Mouse (Mus musculus): ENCODE measurements around the gene Prrt2.

Gene Prrt2

GRCm38 (mm10) chr7:127019306-127019960 is 1.6 kb downstream of the Prrt2 start:
- DNase-seq: no peak

DNA sequence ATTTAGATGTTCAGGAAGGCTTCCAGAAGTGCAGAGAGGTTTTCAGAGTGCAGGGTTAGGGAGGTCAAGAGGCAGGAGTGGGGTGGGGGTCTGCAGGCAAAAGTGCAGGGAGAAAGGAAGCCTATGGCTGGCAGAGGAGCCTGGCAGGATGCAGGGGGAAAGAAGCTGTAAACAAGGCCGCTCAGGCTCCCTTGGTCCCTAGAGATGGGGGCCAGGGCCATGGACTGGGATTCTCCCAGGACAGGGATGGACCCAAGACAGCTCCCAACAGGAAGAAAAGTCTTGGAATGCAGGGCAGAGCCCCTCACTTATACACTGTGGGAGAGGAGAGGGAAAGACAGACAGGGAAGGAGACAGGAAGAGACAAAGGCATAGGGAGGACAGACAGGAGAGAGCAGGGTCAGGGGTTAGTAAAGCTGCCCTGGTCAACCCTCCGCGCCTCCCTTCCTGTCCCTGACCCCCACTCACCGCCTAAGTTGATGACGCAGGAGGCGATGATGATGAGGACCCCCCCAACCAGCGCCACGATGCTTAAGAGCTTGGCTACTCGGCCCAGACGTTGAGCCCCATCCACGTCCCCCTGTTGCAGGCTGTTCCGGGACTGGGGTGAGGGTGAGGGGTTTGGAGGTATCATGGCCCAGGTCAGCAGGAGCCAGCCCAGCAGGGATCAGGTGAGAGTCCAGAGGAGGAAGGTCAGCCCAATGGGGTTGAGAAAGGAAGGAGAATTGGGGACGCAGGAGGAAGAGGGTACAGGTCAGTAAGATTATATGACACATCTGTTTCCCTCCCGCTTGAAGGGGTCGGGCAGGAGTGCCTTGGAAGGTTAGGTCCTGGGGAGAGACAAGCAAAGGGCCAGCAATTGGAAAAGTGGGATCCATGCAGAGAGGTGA is 2.4 kb downstream of the Prrt2 start:
- no peak for DNase-seq

GRCm38 (mm10) chr7:127017950-127018345 is 3.1 kb downstream of the Prrt2 start:
- no peak for DNase-seq

DNA sequence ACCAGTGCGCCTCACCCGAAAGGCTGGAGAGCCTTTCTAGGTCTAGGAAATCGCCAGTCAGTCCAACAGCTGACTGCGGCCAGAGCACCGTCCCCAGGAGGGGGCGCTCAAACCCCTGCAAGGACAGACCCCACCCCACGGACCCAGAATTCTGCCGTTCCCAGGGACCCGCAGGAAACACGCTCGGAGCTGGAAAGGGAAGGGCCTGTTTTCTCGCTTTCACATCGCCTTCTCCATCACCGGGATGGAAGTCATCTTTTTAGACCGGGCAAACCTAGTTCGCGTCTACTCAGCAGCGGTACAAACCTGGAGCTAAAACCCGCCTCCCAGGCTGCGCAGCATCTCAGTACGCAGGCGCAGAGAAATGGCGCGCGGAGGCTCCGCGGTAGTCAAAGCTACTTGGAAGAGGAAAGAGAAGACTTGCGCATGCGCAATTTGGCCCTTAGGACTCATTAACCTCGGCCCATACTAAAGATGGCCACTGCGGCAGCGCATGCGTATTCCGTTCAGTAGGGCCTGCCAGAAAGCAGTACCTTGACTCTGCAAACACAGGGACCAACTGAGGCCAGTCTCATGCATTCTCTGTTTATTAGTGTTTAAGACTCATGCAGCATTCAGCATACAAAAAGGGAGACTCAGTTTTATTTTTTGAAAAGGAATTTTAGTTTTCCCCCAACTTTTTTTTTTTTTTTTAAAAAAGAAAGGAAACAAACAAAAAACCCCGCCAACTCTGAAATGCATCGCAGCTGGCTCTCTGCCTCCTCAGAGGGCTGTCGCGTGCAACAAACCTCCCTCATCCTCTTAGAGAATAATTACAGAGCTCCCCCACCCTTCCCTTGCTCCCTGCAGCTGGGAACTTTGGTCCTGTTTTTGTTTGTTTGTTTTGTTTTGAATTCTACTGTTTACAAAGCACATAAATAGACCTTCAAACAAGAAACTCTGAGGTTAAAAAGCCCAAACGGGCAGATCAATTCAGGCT is 3.8 kb downstream of the Prrt2 start, which contains the start of gene Pagr1a:
Gene Pagr1a, minus strand, starts transcription at position 382 of the 979 bp plus-strand sequence.
- peak; percentile 95 for DNase-seq

GRCm38 (mm10) chr7:127016486-127016938 is 4.5 kb downstream of the Prrt2 start:
- DNase-seq: no peak

DNA sequence TGATC is 4.7 kb downstream of the Prrt2 start, which contains the start of gene Pagr1b:
Gene Pagr1b, minus strand, starts transcription at position 4 of the 5 bp plus-strand sequence.
- no peak for DNase-seq

GRCm38 (mm10) chr7:127016081-127016480 is 4.9 kb downstream of the Prrt2 start:
- no peak for DNase-seq

- DNase-seq: no peak
Observed at GRCm38 (mm10) chr7:127014993-127015392, 6.0 kb downstream of the Prrt2 start.

- no peak for DNase-seq
Observed at GRCm38 (mm10) chr7:127014320-127014719, 6.7 kb downstream of the Prrt2 start, which contains the start of gene Mvp. Mvp (minus strand) TSS chr7:127014621.

DNA sequence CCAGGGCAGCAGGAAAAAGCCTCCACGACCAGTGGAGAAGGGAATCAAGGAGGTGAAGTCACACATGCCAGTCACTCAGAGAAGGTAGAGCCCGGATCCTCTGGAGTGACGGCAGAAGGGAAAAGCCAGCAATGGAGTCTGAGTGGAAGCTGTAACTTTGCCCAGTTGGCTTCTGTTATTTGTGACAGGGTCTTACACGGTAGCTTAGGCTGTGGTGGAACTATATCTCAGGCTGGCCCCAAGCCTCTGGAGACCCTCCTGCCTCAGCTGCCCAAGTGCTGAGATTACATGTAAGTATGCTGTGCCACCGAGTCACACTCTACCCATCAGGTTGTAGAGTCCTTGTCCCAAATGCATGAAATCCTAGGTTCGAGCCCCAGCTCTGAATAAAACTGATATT is 7.6 kb downstream of the Prrt2 start:
- no peak for DNase-seq

GRCm38 (mm10) chr7:127012845-127013244 is 8.2 kb downstream of the Prrt2 start:
- no peak for DNase-seq

- DNase-seq: no peak
Observed at GRCm38 (mm10) chr7:127012374-127012773, 8.6 kb downstream of the Prrt2 start.

DNA sequence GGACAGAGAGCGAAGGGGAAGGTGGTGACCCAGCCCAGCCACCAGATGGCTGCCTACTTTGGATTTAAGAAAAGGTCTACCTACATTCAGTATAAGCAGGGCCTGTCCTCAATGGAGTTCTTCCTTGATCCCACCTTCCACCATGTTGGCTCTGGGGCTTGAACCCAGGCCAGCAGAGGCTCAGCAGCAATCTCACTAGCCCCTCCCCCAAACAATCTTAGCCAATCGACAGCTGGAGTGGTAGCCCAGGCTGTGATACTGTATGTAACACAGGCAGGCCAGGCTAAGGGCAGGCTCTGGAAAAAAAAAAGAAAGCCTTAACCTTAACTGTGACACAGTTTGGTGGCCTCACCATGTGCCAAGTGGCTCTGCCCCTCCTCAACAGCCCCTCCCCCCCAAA is 9.3 kb downstream of the Prrt2 start:
- DNase-seq: no peak

- DNase-seq: no peak
Observed at GRCm38 (mm10) chr7:127011051-127011450, 10.0 kb downstream of the Prrt2 start.

DNA sequence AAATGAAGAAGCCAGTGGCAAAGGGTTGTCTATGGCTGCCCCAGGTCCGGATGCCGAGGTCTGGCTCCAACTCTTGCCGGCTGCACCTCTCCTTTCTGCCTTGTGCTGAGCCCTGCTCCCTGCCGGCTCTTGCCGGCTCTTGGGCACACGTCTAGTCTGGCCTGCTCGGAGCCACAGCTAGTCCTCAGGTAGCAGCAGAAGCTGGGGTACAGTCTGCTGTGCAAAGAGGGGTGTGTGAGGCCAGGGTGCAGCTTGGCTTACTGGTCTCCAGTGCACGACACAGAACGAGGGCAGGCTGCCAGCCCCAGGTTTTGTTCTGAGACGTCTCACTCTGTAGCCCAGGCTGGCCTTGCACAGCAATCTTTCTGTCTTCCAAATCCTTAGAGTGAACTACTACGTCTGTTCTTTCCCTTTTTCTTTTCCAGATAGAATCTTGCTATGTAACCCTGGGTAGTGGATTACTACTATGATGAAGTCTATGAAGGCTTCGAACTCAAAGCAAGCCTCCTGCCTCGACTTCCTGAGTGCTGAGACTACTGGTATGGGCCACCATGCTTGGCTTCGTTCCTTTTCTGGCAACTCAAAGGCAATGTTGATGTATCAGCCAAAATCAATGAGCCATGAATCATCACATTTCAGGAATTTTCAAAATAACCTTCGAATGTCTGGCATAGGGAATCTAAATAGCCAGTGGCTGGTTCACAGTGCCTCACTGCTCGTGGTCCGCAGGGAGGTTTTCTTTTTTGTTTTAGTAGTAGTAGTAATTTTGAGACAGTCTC is 11.5 kb downstream of the Prrt2 start:
- no peak for DNase-seq

DNA sequence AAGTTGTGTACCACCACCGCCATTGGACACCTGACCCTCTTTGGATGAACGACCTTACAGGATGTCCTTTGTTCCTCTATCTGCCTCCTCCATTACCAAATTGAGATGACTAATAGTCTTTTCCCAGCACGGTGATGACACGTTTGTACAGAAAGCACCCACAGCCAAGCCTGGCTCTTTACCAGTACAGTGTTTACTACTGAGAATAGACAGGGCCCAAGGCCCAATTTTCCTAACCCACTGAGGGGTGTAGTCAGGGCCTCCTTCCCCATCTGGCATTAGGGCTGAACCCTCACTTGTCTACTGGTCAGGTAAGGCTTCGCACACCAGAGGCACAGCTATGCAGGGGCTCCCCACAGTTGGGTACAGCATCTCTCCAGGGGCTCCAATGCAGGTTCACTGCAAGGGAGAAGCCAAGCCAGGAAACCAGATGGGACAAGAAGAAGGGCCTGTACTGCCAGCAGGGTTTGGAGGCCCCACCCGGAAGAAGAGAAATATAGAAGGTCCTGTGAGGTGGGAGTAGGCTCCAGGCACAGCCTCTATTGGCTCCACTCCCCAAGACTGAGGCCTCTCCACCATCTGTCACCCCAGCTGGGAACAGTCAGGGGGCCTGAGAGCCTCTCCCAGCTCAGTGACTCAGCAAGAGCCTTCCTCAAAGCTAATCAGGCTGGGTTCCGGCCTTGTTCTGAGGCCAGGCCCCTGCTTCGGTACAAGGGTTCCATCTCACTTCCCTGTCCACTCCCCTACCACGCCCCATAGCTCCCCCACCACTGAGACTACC is 12.6 kb downstream of the Prrt2 start:
- DNase-seq: peak; percentile 78

GRCm38 (mm10) chr7:127007313-127008024 is 13.5 kb downstream of the Prrt2 start:
- DNase-seq: no peak

GRCm38 (mm10) chr7:127004122-127004875 is 16.7 kb downstream of the Prrt2 start:
- no peak for DNase-seq

DNA sequence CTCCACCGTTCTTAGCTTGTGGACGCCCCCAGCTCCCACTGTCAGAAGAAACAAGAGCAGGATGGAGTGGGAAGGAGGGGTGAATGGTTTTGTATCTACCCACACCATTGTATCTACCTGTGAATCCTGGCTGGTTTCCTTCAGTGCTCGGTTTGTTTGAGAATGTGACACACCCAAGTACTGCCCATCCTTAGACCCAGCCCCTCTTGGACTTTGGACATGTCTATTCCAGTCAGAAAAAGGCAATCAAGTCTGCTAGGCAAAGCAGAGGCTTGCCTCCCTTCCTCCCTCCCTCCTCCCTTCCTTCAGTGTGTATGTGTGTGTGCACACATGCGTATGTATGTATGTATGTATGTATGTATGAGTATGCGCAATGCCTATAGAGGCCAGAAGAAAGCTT is 17.4 kb downstream of the Prrt2 start:
- no peak for DNase-seq

- DNase-seq: no peak
Observed at GRCm38 (mm10) chr7:126999568-126999967, 21.4 kb downstream of the Prrt2 start.

Measured in right cerebral cortex, postnatal 25 days (tissue).